Mouse (Mus musculus) olfactory bulb, adult 2 months (tissue): Measurements from ENCODE around the gene Lmtk2.
A peak's percentile ranks its signal among the peaks of the same experiment; 100 is the strongest.

Source experiments
- CTCF ChIP-seq: fragments of 200-500 bp; IDR thresholded peaks from 2 replicates; pipeline ENCODE4 v1.5.1; 2012; ENCODE audit warnings: low read depth, mild to moderate bottlenecking, low read length, moderate library complexity; ENCODE audit not compliant: insufficient read depth
- POLR2A ChIP-seq: fragments of 200-500 bp; IDR thresholded peaks from 2 replicates; pipeline ENCODE4 v1.6.1; 2012; ENCODE audit warnings: mild to moderate bottlenecking, low read depth, low read length, moderate library complexity; ENCODE audit not compliant: insufficient read depth

- TF ChIP-seq CTCF: peak; percentile 61; the same call in 1 of the 2 replicates
- TF ChIP-seq POLR2A: no peak
Measured at GRCm38 (mm10) chr5:144214453-144214852, 114.2 kb downstream of the Lmtk2 start.
